Mouse (Mus musculus): Measurements from ENCODE around the gene Mindy1. TPM values are rescaled to one million over a fixed set of nuclear protein-coding genes. Genes with fewer than 3 reads are reported as not detected.

Gene Mindy1
- polyA plus RNA-seq (2012; rRNA removed), result 30.3 and 35.1 TPM in 2 replicates

GRCm38 (mm10) chr3:95281216-95282126 is at the start of gene Mindy1, which contains the start of gene Prune1:
Gene Mindy1, plus strand, starts transcription at chr3:95281345.
Gene Prune1, minus strand, starts transcription at chr3:95282076.

GRCm38 (mm10) chr3:95241498-95241897 is 39.6 kb upstream of the Mindy1 start, which contains the start of gene Gm128:
Gene Gm128, minus strand, starts transcription at chr3:95241598.

GRCm38 (mm10) chr3:95250783-95251424 is 30.2 kb upstream of the Mindy1 start, which contains the start of gene Bnipl:
Gene Bnipl, minus strand, starts transcription at chr3:95251193.

GRCm38 (mm10) chr3:95307100-95307499 is 26.0 kb downstream of the Mindy1 start, which contains the start of gene Anxa9:
Gene Anxa9, minus strand, starts transcription at chr3:95307176.

GRCm38 (mm10) chr3:95314486-95315093 is 33.4 kb downstream of the Mindy1 start, which contains the start of gene Cers2:
Gene Cers2, plus strand, starts transcription at chr3:95314791.

Other genes with a start within 250 kb of the Mindy1 start
- 271 and 275 TPM in 2 replicates for gene Psmd4, start 238.7 kb upstream of the Mindy1 start, polyA plus RNA-seq (2012; rRNA removed)
- gene Pip5k1a, start 174.4 kb upstream of the Mindy1 start, polyA plus RNA-seq (2012; rRNA removed), result 33.8 and 81.9 TPM in 2 replicates
- 193 and 212 TPM in 2 replicates for gene Vps72, start 170.3 kb upstream of the Mindy1 start, polyA plus RNA-seq (2012; rRNA removed)
- gene Tmod4, start 156.9 kb upstream of the Mindy1 start, polyA plus RNA-seq (2012; rRNA removed), result 1.0 and 2.2 TPM in 2 replicates
- gene Scnm1, start 147.3 kb upstream of the Mindy1 start, polyA plus RNA-seq (2012; rRNA removed), result 115 and 209 TPM in 2 replicates
- 11.6 and 14.4 TPM in 2 replicates for gene Lysmd1, start 147.3 kb upstream of the Mindy1 start, polyA plus RNA-seq (2012; rRNA removed)
- 1.4 and 1.6 TPM in 2 replicates for gene Tnfaip8l2, start 139.0 kb upstream of the Mindy1 start, polyA plus RNA-seq (2012; rRNA removed)
- gene Sema6c, start 120.9 kb upstream of the Mindy1 start, polyA plus RNA-seq (2012; rRNA removed), result 64.4 and 77.1 TPM in 2 replicates
- gene Gabpb2, start 63.4 kb upstream of the Mindy1 start, polyA plus RNA-seq (2012; rRNA removed), result 28.3 and 30.4 TPM in 2 replicates
- 62.7 and 103 TPM in 2 replicates for gene Cdc42se1, start 52.6 kb upstream of the Mindy1 start, polyA plus RNA-seq (2012; rRNA removed)
- 134 and 151 TPM in 2 replicates for gene Mllt11, start 49.2 kb upstream of the Mindy1 start, polyA plus RNA-seq (2012; rRNA removed)
- 0.22 and 0.53 TPM in 2 replicates for gene Gm128, start 39.7 kb upstream of the Mindy1 start, polyA plus RNA-seq (2012; rRNA removed)
- gene Bnipl, start 30.2 kb upstream of the Mindy1 start, polyA plus RNA-seq (2012; rRNA removed), result 0.80 and 1.3 TPM in 2 replicates
- 24.0 and 29.2 TPM in 2 replicates for gene Prune1, start 731 bp downstream of the Mindy1 start, polyA plus RNA-seq (2012; rRNA removed)
- 2.6 and 2.8 TPM in 2 replicates for gene Anxa9, start 25.8 kb downstream of the Mindy1 start, polyA plus RNA-seq (2012; rRNA removed)
- 69.3 and 111 TPM in 2 replicates for gene Cers2, start 33.4 kb downstream of the Mindy1 start, polyA plus RNA-seq (2012; rRNA removed)
- gene Setdb1, start 75.9 kb downstream of the Mindy1 start, polyA plus RNA-seq (2012; rRNA removed), result 62.2 and 65.8 TPM in 2 replicates
- gene 4930558C23Rik, start 121.5 kb downstream of the Mindy1 start, polyA plus RNA-seq (2012; rRNA removed), result not detected in 2 replicates
- gene Arnt, start 153.0 kb downstream of the Mindy1 start, polyA plus RNA-seq (2012; rRNA removed), result 30.4 and 39.4 TPM in 2 replicates
- gene Ctsk, start 217.9 kb downstream of the Mindy1 start, polyA plus RNA-seq (2012; rRNA removed), result 8.1 and 10.8 TPM in 2 replicates
- gene Ctss, start 245.4 kb downstream of the Mindy1 start, polyA plus RNA-seq (2012; rRNA removed), result 7.9 and 10.8 TPM in 2 replicates